Mouse (Mus musculus): ENCODE results near the gene Psmb2. TPM values are rescaled to one million over a fixed set of nuclear protein-coding genes. Genes with fewer than 3 reads are reported as not detected.

The Psmb2 gene
- 100 to 1,000 TPM; 161 to 163 TPM for total RNA-seq (2021)
- long read RNA-seq, experiment 1, transcript Psmb2-201 (6 exons, 859 nt): major isoform, 57 of 63 reads
- long read RNA-seq, experiment 1, partial matches to known transcripts: 0 of 63 reads
- long read RNA-seq, experiment 1, other reads (novel, unspliced or antisense): 3 of 63 reads
- long read RNA-seq, experiment 2, transcript Psmb2-201 (6 exons, 859 nt): major isoform, 179 of 186 reads
- long read RNA-seq, experiment 2, partial matches to known transcripts: 3 of 186 reads
- long read RNA-seq, experiment 2, other reads (novel, unspliced or antisense): 2 of 186 reads

DNA sequence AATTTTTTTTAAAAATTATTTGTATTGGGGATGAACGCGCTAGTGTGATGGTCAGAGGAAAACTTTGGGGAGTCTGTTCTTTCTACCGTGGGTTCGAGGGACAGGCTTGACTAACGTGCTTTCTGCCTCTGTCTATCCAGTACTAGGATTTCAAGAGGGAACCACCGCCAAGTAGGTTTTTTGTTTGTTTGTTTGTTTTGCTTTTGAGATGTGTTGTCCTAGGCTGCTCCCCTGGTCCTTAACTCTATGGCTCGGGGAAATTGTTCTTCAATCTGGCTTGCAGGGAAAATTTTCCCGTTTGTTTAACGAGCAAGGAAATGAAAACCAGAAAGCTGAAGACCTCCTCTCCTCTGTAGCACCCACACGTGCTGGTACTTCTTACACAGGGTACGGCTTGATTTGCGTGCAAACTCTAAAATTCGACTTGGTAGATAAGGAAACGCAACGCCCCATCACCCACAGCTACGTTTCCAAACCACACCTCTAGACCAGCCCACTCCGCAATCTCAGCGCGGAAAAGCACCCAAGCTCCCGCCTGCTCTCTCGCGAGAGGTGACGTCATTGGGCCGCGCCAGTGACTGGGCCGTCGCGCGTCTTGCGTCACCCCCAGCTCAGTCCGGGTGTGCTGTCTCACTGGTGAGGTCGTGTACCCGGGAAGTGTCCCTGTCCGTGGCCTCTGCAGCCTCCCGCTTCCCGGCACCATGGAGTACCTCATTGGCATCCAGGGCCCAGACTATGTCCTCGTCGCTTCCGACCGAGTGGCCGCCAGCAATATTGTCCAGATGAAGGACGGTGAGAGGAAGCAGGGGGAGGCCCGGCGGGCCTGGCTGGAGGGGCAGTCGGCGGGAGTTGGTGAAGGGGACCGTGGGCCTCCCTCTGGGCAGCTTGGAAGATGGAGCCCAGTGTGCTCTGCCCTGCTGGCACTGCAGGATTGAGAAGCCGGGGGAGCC lies at the start of gene Psmb2:
Psmb2 (plus strand) TSS at position 577 of the 950 bp plus-strand sequence.
- peak; percentile 100 for DNase-seq (ENCODE audit: low spot score in 2 of 2)

DNA sequence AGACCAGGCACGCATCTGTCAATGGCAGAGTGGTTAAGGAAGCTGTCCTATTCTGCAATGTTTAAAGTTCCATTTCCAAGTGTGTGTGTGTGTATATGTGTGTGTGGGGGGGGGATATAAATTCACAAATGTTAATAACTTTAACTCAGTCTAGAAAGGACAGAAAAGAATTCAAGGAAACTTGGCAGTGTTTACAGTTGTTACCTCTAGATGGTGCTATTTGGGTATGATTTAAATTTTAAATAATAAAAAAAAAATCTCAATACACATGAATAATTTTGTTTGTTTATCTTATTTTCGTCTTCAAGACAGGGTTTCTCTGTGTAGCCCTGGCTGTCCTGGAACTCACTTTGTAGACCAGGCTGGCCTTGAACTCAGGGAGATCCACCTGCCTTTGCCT lies 45.5 kb upstream of the Psmb2 start:
- DNase-seq (ENCODE audit: low spot score in 2 of 2): no peak

DNA sequence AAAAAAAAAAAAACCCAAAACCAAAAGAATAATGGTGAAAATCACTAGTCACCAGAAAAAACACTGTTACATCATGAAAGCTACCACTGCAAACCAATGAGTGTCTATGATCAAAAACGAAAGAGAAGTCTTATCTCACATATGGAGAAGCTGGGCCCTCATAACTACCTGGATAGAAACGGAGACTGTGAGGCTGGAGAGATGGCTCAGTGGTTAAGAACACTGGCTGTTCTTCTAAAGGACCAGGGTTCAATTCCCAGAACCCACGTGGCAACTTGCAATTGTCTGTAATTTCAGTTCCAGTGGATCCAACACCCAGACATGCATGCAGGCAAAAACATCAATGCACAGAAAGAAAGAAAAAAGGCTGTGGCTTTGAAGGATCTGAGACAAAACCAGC lies 44.8 kb upstream of the Psmb2 start:
- DNase-seq (ENCODE audit: low spot score in 2 of 2): no peak

DNA sequence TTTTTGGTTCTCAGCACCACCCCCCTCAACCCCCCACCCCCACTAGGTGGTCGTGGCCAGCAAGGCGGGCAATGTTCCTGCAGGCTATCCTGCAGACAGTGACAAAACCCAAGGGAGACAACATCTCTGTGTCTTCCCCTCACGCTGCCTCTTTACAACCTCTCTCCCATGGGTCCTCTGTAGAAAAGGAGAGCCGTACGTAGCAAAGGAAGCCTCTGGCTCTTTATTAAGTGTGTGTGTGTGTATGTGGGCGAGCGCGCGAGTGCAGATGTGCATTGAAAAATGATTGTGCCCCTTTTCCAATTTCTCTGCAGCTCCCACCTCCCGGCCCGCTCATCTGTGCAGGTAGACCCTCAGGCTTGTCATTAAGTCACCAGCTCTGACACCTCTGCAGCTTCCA lies 41.1 kb upstream of the Psmb2 start:
- DNase-seq (ENCODE audit: low spot score in 2 of 2): no peak

DNA sequence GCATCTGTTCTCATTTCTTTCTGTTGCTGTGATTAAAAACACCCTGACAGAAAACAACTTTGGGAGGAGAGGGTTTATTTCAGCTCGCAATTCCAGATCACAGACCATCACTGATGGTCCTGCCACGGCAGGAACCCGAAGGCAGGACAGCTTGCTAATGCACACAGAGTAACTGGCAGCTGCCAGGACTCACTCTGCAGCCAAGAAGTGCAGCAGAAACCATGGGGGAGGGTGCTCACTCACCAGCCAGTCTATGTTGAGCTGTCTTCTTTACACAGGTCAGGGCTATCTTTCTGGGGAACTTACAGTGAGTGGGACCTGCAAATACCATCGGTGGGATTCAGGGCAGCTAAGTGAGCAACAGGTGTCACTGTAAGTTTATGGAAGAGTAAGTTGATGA lies 40.0 kb upstream of the Psmb2 start:
- no peak for DNase-seq (ENCODE audit: low spot score in 2 of 2)

DNA sequence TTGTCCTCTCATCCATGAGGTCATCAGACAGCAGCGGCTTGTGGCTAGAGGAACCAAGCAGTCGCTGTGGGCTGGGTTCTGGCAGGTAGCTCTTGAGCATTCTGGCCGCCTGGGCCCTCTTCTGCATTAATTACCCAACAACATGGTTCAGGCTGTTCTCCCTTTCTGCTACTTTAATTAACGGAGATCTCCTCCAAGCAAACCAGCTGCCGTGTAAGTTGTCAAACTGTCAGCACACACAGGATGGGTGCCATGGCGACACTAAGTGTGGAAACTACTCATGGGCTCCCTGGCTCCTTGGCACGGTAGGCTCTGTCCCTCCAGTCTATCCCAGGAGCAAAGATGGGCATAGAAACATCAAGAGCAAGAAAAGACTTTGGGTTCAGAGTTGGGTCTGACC lies 38.1 kb upstream of the Psmb2 start:
- DNase-seq (ENCODE audit: low spot score in 2 of 2): no peak

DNA sequence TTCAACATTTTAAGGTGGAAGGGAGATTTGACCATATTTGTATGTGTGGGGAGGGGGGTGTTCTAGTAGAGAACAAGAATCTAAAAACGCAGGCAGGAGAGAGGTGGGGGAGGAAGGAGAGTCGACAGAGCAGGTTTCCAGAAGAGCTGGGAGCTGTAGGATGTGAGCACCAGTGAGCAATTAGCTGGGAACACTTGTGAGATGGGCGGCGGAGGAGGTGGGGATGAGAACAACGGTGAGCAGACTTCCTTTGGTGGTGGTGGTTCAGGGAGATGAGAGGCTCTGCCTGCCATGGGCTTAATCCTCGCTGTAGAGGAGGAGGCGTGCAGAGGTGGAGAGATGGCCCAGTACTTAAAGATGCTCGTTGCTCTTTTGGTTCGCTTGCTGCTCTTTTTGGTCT lies 35.5 kb upstream of the Psmb2 start:
- DNase-seq (ENCODE audit: low spot score in 2 of 2): no peak

DNA sequence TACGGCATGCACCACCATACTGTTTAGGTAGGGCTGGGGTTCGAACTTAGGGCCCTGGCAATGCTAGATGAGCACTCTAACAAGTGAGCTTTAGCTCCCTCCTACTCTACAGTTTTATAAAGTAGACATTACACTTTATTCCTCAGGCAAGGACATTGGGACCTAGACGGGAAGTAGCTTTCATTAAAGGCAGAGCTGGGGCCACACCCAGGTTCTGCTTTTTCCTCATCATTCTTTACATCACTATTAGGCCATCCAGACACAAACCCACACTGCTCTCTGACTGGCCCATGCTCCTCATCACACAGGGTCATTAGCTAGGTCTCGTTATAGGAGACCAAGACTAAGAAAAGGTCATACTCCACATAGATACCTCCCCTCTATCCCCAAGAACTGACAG lies 33.6 kb upstream of the Psmb2 start:
- no peak for DNase-seq (ENCODE audit: low spot score in 2 of 2)

DNA sequence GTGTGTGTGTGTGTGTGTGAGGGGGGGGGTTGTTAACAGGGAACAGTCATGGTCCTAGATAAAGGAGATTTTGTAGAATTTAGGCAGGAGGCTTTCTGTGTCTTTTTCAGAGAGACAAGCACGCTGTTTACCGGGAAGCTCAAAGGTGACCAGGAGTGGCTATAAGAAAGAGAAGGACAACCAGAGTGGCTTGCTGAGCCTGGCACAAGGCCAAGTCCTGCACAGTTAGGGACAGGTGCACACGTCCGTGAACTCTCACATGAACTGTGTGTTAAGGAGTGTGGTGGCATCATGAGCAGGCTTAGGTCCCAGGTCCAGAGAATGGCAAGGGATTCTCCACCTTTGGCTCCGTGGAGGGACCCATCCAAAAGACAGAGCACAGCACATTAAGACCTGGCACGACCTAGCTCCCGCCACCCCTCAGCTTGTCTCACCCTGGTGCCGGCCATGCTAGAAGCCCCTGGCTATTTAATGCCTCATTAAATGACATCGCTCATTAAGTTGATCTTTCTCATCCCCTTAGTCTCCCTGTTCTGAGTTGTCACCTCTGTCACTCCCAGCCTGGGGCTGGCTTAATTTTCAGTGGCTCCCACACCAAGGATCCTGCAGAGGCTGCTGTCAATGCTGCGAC lies 33.0 kb upstream of the Psmb2 start:
- no peak for DNase-seq (ENCODE audit: low spot score in 2 of 2)

DNA sequence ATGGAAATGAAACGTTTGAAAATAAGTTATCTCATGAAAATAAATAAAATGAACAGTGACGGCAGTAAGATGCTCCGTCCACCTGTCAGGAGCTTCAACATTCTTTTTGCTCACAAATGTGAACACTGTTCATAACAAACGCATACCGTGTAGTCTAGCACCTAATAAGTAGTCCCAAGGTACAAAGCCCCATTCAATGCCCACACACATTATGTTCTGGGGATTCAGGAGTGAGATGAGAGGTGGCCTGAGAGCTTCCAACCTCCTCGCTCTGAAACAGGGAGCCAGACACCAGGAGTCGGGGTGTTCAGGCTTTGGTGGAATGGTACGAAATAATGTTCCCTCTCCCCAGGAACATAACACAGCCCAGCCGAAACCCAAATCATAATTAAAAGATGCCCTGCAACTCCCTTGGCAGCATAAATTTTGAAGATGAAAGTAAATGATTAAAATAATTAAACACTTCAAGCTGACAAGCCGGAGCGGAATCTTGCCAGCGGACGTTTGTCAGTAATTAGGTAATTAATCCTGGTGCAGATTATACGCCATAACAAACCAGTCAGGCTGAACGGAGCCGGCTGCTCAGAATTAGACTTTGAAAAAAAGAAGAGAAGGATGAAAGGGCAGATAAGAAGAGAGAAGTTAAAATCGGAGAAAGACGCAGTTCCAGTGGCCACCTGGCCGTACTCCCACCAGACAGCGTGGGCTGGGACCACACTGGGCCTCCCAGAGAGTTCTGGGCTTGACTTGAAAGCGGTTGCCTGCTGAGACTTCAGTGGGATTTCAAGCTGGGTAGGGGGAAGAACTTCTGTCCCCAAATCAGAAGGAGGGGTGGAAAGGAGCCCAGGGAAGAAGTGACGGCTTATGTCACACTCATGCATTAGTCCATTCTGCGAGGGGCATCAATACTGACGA lies 29.2 kb upstream of the Psmb2 start:
- no peak for DNase-seq (ENCODE audit: low spot score in 2 of 2)

DNA sequence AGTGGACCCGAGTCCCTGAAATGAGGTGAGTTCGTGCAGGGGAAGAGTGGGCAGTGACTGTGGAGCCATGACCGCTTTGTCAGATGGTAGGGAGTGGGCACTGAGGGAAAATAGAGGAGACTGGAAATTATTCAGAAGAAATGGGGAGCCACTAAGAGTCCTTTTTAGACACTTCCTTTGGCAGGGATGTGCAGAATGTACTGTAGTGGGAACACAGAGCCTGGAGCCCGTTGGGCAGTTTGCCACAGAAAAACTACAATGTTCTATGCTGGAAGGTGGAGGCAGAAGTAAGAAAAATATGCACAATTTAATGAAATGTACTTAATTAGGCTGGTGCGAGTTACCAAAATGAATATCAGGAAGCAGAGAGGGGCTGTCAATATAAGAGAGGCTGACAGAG lies 24.3 kb upstream of the Psmb2 start:
- DNase-seq (ENCODE audit: low spot score in 2 of 2): no peak

DNA sequence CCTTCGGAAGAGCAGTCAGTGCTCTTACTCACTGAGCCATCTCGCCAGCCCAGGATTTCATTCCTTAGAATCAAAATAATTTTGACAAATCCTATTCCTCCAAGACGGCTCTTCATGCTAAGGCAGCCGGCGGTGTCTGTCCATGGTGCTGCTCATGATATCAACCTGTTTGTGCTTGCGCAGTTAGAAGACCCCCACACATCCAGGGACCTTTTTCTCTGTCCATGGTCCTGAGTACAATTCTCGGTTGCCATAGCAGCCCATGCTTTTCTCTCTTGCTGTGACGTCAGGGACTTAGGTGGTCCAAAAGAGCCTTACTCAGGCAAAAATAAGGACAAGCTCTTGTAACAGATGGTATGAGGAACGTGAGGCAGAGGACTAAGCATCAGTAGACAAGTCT lies 22.1 kb upstream of the Psmb2 start:
- no peak for DNase-seq (ENCODE audit: low spot score in 2 of 2)

DNA sequence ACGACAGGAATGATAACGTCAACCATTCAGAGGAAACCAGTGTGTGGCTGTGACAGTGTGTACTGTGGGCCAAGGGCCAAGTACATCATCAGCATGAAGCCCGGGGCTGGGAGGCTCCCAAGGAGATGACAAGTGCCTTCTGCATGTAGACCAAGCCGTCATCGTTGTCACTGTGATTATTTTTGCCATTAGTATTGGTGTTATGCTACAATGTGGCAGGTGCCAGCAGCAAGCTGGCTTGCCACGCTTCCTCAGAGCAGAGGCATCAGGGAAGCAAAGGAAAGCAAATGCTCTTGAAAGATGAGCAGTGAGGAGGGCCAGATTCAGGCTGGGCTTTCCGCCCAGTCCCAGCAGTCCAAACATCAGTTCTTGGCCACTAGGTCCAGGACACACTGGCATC lies 16.2 kb upstream of the Psmb2 start:
- DNase-seq (ENCODE audit: low spot score in 2 of 2): no peak

DNA sequence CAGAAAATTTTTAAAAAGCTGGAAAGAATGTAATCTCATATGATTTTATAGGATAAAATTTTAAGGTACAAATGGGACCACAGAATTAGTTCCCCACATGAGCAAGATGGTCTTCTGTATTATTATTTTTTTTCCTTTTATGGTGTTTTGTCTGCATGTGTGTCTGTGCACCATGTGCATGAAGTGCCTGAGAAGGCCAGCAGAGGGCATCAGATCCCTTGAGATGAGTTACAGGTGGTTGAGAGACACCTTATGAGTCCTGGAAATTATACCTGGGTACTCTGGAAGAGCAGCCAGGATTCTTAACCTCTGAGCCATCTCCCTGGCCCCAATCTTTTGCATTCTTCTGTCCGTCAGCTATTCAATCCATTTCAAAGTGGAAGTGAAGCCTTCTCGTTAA lies 10.4 kb upstream of the Psmb2 start:
- no peak for DNase-seq (ENCODE audit: low spot score in 2 of 2)

DNA sequence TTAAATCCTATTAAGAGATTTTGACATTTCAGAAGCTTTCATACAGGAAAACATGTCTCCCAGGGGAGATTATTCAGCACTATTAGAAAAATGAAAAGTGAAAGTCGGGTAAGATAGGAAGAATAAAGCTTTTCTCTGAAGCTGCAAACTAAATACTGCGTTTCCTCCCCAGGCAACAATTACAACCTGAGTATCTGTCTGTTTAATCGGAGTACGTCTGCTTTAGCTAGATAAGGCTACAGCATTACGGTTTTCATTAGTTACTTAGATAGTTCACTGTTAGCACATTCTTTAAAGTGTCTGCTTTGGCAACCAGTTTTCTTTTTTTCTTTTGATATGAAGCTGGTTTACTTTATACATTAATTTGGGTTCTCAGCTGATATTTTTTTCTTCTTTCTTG lies 4.9 kb downstream of the Psmb2 start:
- DNase-seq (ENCODE audit: low spot score in 2 of 2): no peak

DNA sequence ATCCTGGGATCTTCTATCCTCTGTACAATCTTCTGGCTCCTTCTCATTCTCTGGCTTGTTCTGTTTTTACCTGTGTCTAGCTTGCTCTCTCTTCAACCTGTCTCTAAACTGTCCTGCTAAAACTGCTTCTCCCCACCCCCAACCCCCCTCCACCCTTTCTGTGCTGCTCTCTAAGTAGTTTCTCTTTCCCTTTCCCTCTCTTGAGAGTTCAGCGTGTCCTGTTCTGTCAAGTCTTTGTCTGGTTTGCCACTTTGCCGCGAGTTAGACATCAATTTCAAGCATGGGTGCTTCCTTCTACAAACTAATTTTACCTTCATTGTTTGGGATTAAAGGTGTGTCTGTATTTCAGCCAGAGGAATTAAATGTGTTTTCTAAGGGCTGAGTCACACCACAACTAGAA lies 5.7 kb downstream of the Psmb2 start:
- no peak for DNase-seq (ENCODE audit: low spot score in 2 of 2)

DNA sequence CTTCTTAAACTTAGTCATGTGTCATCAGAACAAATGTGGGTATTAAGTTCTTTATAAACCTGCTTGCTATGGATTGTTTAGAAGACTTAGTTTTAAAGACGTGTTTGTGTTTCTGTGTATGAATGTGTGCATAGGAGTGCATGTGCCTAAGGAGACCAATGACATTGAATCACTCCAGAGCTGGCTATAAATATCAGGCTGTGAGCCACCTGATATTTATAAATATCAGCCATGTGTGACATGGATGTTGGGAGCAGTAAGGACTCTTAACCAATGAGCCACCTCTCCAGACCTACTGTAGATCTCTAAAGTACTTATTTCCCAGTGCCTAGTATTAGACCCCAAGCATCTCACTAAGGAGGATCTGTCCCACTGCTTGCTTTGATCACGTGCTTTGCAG lies 12.0 kb downstream of the Psmb2 start:
- no peak for DNase-seq (ENCODE audit: low spot score in 2 of 2)

DNA sequence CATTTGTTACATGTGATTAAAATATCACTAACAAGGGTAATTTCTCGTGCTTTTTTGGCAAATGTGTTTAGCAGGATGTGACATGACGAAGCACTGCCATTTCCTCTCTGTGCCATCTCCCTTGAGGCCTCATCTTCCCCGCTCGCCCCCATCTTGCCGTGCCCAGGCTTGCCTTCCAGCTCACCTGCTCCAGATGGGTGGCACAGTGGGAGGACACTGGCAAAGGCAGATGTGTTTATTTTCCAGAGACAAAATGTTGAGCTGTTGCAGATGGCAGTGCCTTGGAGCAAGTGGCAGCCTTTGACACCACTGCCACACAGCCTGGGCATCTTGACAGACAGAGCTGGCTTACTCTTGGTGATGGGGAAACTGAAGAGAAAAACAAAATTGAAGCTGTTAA lies 15.6 kb downstream of the Psmb2 start:
- no peak for DNase-seq (ENCODE audit: low spot score in 2 of 2)

DNA sequence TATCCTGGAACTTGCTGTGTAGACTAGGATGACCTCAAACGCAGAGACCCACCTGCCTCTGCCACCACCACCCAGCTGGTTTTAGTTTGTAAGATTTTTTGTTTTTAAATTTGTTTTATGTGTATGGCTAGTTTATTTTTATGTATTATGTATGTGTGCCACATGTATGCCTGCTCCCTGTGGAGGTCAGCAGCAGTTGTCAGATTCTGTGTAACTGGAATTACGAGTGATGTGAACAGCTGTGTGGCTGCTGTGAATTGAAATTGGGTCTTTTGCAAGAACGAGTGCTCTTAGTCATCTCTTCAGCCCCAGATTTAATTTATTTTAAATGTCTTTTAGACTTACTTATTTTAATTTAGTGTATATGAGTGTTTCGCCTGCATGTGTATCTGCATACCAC lies 19.5 kb downstream of the Psmb2 start:
- no peak for DNase-seq (ENCODE audit: low spot score in 2 of 2)

DNA sequence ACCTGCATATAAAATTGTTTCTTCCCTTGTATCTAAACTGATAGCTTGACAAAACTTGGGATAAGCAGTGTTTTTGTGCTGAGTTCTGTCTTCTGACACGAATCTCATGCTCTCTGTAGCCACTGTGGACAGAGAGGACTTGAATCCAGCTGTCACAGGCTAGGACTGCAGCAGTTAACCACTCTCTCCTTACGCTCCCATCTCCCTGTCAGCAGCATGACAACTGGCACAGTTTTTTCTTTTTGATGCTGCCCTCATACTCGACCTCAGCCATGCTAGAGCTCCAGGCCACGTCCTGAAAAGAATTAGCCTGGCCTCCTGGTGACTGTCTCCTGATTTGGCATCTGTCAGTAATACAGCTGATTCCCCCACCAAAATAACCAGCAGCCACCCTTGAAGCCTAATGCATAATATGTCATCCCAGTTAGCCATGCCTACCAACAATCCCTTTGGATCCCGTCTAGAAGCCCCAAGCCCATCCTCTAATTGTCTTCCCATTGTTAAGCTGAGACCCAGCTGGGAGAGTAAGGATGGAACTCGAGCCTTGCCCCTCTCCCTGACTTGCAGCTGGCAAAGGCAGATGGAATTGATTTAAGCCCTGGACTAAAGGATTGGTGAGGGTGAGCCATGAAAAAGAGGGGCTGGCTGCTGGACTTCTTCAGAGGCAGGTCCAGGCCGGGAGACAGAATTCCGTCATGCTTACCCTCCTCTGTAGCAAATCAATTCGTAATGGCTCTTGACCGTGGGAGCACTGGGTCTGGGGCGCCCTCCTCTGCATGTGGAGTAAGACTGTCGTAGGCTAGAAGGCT lies 29.4 kb downstream of the Psmb2 start:
- no peak for DNase-seq (ENCODE audit: low spot score in 2 of 2)
